Mouse (Mus musculus) kidney, adult 11 months (tissue): ENCODE data around the gene Hist1h3g.

Experiments used
- DNase-seq: peaks from one replicate; pipeline ENCODE4 v3.0.0; 2022

The Hist1h3g gene

DNA sequence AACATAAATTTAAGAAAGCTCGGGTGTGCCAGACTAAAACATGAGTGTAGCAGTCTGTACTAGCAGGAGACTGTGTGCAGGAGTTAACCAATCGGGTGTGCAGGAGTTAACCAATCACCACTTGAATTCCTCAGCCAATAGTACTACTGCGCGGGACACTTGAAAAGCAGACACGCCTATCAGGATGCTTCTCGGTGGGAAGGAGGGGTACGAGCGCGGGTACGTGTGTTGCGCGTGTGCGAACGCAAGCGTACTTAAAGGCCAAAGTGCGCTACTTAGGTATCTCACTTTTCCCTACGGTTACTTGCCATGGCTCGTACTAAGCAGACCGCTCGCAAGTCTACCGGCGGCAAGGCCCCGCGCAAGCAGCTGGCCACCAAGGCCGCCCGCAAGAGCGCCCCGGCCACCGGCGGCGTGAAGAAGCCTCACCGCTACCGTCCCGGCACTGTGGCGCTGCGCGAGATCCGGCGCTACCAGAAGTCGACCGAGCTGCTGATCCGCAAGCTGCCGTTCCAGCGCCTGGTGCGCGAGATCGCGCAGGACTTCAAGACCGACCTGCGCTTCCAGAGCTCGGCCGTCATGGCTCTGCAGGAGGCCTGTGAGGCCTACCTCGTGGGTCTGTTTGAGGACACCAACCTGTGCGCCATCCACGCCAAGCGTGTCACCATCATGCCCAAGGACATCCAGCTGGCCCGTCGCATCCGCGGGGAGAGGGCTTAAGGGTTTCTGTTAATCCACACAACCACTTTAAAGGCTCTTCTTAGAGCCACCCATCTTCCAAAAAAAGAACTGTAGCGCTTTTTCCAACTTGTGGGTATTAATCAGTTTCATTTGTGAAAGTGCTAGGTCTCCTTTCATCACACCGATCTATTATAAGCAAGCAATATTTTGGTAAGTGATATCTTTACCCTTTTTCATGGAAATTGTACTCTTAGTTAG is at the start of gene Hist1h3g:
TSS of gene Hist1h3g (plus strand) at position 286 of the 939 bp plus-strand sequence.
- peak; percentile 77 for DNase-seq

GRCm38 (mm10) chr13:23488400-23489322 is 46.6 kb upstream of the Hist1h3g start, which contains the start of gene Btn2a2:
Gene Btn2a2 (minus strand): TSS chr13:23488857.
- peak; percentile 45 for DNase-seq

DNA sequence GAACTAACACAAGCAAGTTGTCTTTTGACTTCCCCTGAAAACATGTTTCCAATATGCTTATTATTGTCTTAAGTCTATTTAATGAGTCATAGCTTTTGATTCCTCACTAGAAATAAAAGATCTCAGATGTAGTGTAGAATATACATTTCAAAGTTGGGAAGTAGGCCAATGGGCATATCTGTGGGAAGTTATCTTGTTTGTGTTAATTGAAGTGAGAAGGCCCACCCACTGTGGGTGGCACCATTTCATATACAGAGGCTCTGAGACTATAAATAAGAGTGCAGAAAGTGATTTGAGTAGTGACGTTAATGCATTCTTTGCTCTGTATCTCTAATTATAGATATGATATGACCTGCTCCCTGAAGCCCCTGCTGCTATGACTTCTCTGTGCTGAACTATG is 44.4 kb upstream of the Hist1h3g start:
- no peak for DNase-seq

GRCm38 (mm10) chr13:23491263-23491662 is 44.0 kb upstream of the Hist1h3g start:
- no peak for DNase-seq

DNA sequence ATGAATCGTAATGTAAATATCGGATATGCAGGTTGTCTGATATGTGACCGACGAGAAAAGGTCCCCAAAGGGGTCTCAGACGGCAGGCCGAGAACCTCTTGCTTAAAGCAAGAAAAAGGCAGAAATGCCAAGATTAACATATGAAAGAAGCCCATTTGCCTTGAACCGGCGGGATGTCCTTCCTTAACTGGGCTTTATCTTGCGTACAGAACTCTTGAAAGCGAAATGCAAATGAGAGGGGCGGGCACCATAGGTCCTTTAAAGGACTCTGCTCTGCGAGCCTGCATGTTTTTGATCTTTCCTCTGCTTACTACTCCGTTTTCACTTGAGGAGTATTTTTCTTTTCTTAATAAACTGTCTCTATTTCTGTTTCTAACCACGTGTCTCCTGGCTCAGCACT is 43.2 kb upstream of the Hist1h3g start:
- no peak for DNase-seq

DNA sequence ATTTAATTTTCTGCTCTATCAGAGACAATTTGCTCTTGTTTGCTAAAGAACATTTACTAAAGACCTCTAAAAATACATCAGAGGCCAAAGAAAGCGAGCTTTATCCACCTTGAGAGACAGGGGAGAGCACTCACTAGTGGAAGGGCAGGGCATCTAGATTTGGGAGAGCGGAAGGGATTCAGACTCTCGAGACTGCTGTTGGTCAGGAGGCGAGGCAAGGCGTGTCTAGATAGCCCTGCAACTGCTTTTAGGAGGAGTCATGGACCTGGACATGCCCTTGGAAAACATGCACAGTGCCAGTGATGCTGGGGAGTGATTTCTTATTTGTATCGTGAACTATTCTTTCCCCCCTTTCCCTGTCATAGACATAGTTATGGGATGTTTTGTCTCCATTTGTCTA is 39.7 kb upstream of the Hist1h3g start:
- no peak for DNase-seq

GRCm38 (mm10) chr13:23497656-23498321 is 37.4 kb upstream of the Hist1h3g start:
- DNase-seq = no peak

- DNase-seq = no peak
Observed at GRCm38 (mm10) chr13:23498653-23499052, 36.6 kb upstream of the Hist1h3g start.

- no peak for DNase-seq
Observed at GRCm38 (mm10) chr13:23499943-23500342, 35.3 kb upstream of the Hist1h3g start.

DNA sequence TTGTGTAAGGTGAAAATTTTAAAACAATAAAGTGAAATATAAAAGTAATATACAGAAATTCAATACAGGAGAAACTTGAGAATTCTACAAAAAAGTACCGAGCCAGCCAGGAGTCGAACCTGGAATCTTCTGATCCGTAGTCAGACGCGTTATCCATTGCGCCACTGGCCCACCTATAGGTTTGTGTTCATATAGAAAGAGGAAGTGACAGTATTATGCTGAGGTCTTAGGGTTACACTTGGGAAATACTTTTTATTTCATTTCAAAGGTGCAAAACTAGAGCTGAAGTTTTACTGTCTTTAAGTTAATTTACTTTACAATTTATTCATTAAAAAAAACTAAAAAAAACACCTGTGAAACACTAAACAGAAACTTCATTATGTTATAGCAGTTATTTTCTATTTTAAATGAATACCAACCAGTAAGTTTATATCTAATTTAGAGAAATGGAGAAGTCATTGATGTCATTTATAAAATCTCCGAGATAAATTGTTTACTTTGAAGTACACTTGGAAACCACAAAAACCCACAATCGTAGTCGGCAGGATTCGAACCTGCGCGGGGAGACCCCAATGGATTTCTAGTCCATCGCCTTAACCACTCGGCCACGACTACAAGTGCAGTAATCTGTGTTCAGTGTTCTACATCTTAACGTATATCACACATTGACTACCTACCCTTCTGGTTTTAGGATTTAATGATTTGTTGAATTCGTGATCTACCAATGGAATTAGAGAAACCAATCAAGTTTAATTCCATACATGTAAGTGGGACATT is 34.6 kb upstream of the Hist1h3g start:
- no peak for DNase-seq

- DNase-seq = no peak
Observed at GRCm38 (mm10) chr13:23501511-23501910, 33.7 kb upstream of the Hist1h3g start.

DNA sequence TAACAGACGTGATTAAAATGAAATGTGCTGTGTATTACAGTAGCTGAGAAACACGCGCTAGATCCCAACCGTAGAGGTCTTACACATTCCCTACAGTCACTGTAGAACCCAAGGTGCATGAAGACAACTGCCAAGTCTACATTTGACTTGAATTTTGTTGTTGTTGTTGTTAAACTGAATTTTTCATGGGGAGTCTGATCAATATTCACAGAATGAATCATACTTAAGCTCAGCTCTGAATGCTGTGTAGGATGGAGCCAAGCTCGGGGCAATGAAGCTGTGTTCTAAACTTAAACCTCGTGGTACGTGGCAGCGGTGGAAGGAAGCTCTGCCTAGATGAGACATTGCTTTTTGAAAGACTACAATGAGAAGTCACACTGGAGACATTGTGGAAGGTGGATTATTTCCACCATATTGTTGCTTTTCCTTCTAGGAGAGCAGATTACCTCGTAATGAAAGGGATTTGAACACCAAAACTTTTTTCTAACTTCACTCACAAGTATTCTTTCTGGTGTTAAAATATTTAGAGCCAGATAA is 33.1 kb upstream of the Hist1h3g start:
- no peak for DNase-seq

- DNase-seq = no peak
Observed at GRCm38 (mm10) chr13:23502916-23503315, 32.3 kb upstream of the Hist1h3g start.

GRCm38 (mm10) chr13:23503797-23504196 is 31.4 kb upstream of the Hist1h3g start:
- no peak for DNase-seq

GRCm38 (mm10) chr13:23505662-23506345 is 29.4 kb upstream of the Hist1h3g start:
- DNase-seq = no peak

- DNase-seq = no peak
Observed at GRCm38 (mm10) chr13:23506351-23506750, 28.9 kb upstream of the Hist1h3g start.

DNA sequence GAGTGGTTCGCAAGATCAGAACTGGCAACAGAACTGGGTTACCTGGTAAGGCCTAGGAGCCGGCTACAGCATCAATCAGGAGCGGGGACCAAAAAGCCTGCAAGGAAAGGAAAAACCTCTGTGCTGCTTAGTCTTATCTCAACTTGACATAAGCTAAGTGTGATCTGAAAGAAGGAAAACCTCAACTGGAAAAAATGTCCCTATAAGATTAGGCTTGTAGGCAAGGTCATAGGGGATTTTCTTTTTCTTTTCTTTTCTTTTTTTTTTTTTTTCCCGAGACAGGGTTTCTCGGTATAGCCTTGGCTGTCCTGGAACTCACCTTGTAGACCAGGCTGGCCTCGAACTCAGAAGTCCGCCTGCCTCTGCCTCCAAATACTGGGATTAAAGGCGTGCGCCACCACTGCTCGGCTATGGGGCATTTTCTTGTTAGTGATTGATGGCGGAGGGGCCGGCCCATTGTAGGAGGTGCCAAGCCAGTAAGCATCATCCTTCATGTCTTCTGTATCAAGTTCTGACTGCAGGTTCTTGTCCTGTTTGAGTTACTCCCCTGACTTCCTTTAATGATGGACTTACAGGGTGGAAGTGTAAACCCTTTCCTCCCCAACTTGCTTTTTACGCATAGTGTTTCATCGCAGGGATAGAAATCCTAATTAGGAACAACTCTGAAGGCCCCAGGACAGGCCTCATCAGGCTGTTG is 28.3 kb upstream of the Hist1h3g start:
- DNase-seq = no peak

GRCm38 (mm10) chr13:23510127-23510526 is 25.1 kb upstream of the Hist1h3g start:
- DNase-seq = no peak

GRCm38 (mm10) chr13:23513517-23513916 is 21.7 kb upstream of the Hist1h3g start:
- DNase-seq = no peak

DNA sequence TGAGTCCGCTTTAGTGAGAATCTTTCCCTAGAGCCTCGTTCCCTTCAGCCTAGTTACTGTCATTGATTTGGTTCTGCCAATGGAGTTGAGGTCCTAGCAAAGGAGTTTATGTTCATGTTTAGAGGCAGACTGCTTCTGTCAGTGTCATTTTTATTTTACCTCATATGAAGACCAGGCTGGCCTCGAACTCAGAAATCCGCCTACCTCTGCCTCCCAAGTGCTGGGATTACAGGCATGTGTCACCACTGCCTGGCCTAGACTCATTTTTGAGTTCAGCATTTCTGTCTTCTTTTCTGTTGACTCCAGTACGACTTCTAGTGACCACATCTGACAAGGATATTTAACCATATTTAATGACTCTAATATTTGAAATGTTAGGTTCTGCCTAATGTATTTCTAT is 19.9 kb upstream of the Hist1h3g start:
- DNase-seq = no peak
